Mouse (Mus musculus) liver, postnatal 0 days (tissue): ENCODE results near the gene Abhd18.
"Not testable (repeated sequence)": the region's sequence is repeated elsewhere in the genome, so short reads cannot be mapped to it uniquely, and the experiment has no call there.

ENCODE experiments used
- CTCF ChIP-seq: sonication (generic); IDR thresholded peaks from 2 replicates; pipeline ENCODE4 v1.5.1; 2016; ENCODE audit warnings: antibody characterized with exemption, low read depth
- EP300 ChIP-seq: IDR thresholded peaks from 2 replicates; pipeline ENCODE4 v1.6.1; 2016; ENCODE audit warnings: antibody characterized with exemption, low read depth, mild to moderate bottlenecking

DNA sequence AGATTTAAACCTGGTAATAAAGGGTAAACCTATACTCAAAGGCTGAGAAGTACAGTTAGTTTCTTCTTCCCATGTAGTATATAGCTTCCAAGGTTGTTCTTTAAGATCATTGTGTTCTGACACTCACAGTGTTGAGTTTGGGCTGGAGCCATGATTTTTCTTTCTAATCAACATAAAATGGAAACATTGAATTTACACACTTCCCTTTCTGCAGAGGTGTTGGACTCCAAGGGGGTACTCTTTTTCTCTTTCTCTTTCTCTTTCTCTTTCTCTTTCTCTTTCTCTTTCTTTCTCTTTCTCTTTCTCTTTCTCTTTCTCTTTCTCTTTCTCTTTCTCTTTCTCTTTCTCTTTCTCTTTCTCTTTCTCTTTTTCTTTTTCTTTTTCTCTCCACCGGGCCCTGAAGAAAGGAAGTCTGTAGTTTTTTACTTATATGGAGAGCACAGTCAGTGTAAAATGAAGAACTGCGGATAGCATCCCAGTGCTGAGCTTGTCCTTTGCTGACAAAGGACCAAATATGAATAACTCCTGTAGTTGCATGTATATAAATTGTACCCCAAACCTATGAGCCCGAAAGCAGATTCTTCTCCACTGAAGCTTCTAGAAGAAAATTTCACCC is 6.5 kb downstream of the Abhd18 start:
- not testable (repeated sequence) for TF ChIP-seq CTCF, EP300
